Mouse (Mus musculus) retina, postnatal 7 days (tissue): Measurements from ENCODE around the gene Mageb4.
"Not testable (repeated sequence)": the region's sequence is repeated elsewhere in the genome, so short reads cannot be mapped to it uniquely, and the experiment has no call there.

Source experiments
- DNase-seq: peaks from one replicate; pipeline ENCODE4 v3.0.0-alpha.2; 2012; ENCODE audit warnings: low read depth, low spot score

The Mageb4 gene

GRCm38 (mm10) chrX:86304993-86305392, at the start of gene Mageb4:
TSS of gene Mageb4 (minus strand) at chrX:86305093.
- DNase-seq: not testable (repeated sequence)

GRCm38 (mm10) chrX:86284597-86284996, 20.3 kb downstream of the Mageb4 start:
- DNase-seq: not testable (repeated sequence)

- not testable (repeated sequence) for DNase-seq
Observed at GRCm38 (mm10) chrX:86245950-86246349, 58.9 kb downstream of the Mageb4 start.

GRCm38 (mm10) chrX:86237246-86237645, 67.6 kb downstream of the Mageb4 start:
- DNase-seq: no peak
